Mouse (Mus musculus): ENCODE results near the gene Filip1l. TPM values are rescaled to one million over a fixed set of nuclear protein-coding genes. Genes with fewer than 3 reads are reported as not detected.

Filip1l gene
- total RNA-seq, 2 experiments from 2014 or later: 40.8 to 45.8 TPM

DNA sequence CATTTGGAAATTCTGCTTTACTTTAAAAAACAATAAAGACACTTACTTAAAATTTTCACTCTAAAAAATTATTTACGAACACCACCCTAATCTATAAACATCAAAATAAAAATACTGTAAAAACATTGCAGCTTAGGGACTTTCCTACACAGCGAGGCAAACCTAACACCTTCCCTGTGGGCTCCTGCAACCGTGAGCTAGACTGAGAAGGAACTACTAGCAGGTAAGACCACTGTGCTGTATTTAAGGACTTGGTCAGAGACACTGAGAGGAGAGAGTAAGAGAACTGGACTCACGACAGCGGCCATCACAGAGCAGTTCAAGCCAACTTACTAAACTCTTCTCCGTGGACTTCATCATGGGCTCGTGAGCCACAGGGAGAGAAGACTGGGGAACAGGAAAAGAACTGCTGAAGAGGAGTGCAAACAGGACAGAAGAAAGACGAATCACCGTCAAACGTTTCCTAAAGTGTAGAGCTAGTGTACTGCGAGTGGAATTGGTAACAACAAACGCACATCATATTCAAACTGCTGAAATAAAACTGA lies 117.5 kb downstream of the Filip1l start:
- intact Hi-C loops (cut with DNase I): no loop called here
- no peak for DNase-seq

- no peak for DNase-seq
- intact Hi-C loops (cut with DNase I): no loop called here
Measured at GRCm38 (mm10) chr16:57471071-57471470, 118.2 kb downstream of the Filip1l start.

GRCm38 (mm10) chr16:57473415-57474085 lies 120.7 kb downstream of the Filip1l start:
- DNase-seq: no peak
- intact Hi-C loops (cut with DNase I): no loop called here

- DNase-seq: no peak
- intact Hi-C loops (cut with DNase I): no loop called here
Measured at GRCm38 (mm10) chr16:57478451-57478850, 125.6 kb downstream of the Filip1l start.

GRCm38 (mm10) chr16:57479776-57480175 lies 126.9 kb downstream of the Filip1l start:
- intact Hi-C loops (cut with DNase I): no loop called here
- no peak for DNase-seq

DNA sequence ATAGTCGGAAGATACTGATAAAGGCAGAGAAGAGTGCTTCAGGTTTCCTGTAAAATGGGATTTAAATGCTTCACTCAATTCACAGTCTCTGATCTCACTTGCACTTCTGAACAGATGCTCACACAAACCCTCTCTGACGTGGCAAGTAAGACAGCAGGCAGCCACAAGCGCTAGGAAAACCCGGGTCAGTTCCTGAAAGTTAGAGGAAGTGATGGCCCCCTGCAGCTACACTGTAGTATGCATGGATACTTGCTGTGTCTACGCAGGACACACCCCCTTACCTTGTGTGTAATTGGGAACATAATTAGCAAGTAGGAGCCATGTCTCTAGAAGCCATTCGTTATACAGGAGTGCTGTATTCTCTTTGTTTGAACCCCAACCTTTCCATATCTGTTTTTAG lies 129.4 kb downstream of the Filip1l start:
- no peak for DNase-seq
- intact Hi-C loops (cut with DNase I): no loop called here

- no peak for DNase-seq
- intact Hi-C loops (cut with DNase I): no loop called here
Measured at GRCm38 (mm10) chr16:57482911-57483310, 130.0 kb downstream of the Filip1l start.

GRCm38 (mm10) chr16:57483503-57483902 lies 130.6 kb downstream of the Filip1l start:
- no peak for DNase-seq
- intact Hi-C loops (cut with DNase I): no loop called here

- no peak for DNase-seq
- intact Hi-C loops (cut with DNase I): no loop called here
Measured at GRCm38 (mm10) chr16:57484043-57484795, 131.3 kb downstream of the Filip1l start.

GRCm38 (mm10) chr16:57485265-57485664 lies 132.4 kb downstream of the Filip1l start:
- intact Hi-C loops (cut with DNase I): no loop called here
- peak; percentile 38 to 42 for DNase-seq

DNA sequence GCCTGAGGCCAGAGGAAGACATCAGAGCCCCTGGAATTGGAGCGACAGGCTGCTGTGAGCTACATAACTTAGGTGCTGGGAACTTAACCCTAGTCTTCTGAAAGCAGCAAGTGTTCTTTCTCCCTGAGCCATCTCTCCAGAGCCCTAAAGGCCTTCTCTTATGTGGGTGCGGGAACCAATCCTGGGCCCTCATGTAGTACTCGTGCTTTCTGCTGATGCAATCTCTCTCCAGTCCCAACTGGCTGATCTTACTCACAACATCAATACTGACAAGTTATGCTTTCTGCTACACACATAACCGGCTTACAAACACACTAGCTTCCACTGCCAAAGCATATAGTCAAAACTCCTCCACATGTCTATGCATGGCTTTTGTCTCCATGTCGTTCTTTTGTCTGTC lies 133.4 kb downstream of the Filip1l start:
- intact Hi-C loops (cut with DNase I): no loop called here
- DNase-seq: no peak

DNA sequence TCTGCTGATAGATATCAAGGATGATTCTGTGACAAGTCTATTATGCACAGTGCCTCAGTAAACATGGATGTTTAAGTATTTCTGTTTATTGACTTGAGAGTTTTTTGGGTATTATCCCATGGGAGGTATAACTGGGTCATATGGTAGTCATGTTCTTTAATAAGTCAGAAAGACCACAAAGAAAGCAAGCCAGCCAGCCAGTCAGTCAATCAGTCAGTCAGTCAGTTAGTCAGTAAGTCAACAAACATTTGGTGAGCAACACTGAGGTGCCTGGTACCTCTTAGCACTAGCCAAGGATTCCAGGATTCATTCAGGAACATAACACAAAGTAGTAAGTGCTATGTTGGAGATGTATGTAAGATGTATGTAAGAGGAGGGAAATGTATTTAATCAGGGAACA lies 135.8 kb downstream of the Filip1l start:
- DNase-seq: no peak
- intact Hi-C loops (cut with DNase I): no loop called here

DNA sequence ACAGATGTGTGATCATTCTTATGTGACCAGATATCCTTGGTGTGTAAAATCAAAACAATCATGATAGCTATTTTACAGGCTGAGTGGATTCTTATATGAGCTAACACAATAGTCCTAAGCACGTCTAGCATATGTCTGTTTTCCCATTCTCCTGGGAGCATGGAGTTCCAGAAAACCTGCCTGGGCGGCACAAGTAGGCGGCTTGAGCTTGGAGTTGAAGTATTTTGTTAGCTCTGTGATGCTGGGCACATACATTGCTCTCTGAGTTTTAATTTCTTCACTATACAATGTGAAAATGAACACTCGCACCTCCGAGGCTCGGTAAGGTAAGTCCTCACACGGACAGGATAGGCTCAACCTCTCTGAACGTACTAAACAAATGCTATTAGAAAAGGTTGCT lies 137.8 kb downstream of the Filip1l start:
- DNase-seq: no peak

GRCm38 (mm10) chr16:57491853-57492252 lies 139.0 kb downstream of the Filip1l start:
- intact Hi-C loops (cut with DNase I): no loop called here
- no peak for DNase-seq

More for the DNA sequence above, 137.8 kb downstream of the Filip1l start:
- intact Hi-C loops (cut with DNase I): no loop called here

GRCm38 (mm10) chr16:57495476-57496203 lies 142.7 kb downstream of the Filip1l start:
- intact Hi-C loops (cut with DNase I): no loop called here
- DNase-seq: no peak

GRCm38 (mm10) chr16:57496437-57497173 lies 143.7 kb downstream of the Filip1l start:
- peak in 1 of 2 experiments; percentile 31 for DNase-seq
- intact Hi-C loops (cut with DNase I): no loop called here

- intact Hi-C loops (cut with DNase I): loop anchor here (5.0 kb wide), 1 partner anchor 46 kb away; no protein-coding TSS in a partner anchor
- DNase-seq: no peak
Measured at GRCm38 (mm10) chr16:57500851-57501250, 148.0 kb downstream of the Filip1l start.

- DNase-seq: no peak
- intact Hi-C loops (cut with DNase I): loop anchor here (5.0 kb wide), 1 partner anchor 45 kb away; no protein-coding TSS in a partner anchor
Measured at GRCm38 (mm10) chr16:57502230-57502629, 149.3 kb downstream of the Filip1l start.

GRCm38 (mm10) chr16:57502761-57503160 lies 149.9 kb downstream of the Filip1l start:
- no peak for DNase-seq
- intact Hi-C loops (cut with DNase I): loop anchor here (5.0 kb wide), 1 partner anchor 45 kb away; no protein-coding TSS in a partner anchor

- intact Hi-C loops (cut with DNase I): loop anchor here (5.0 kb wide), 1 partner anchor 43 kb away; no protein-coding TSS in a partner anchor
- DNase-seq: no peak
Measured at GRCm38 (mm10) chr16:57504728-57505127, 151.8 kb downstream of the Filip1l start.
